Mouse (Mus musculus): ENCODE results near the gene Serpina1a. TPM values are rescaled to one million over a fixed set of nuclear protein-coding genes. Genes with fewer than 3 reads are reported as not detected.
"Not testable (repeated sequence)": the region's sequence is repeated elsewhere in the genome, so short reads cannot be mapped to it uniquely, and the experiment has no call there.

Gene Serpina1a
- not detected in 2 replicates for polyA plus RNA-seq (2016; fragmentation: Nextera tagmentation; extraction: Ambion mirVana)

GRCm38 (mm10) chr12:103863101-103863974, at the start of gene Serpina1a:
Gene Serpina1a, minus strand, starts transcription at chr12:103863562.
- not testable (repeated sequence) for H3K9me3 ChIP-seq; H3K27ac ChIP-seq; H3K4me3 ChIP-seq; H3K27me3 ChIP-seq; H3K36me3 ChIP-seq; H3K4me1 ChIP-seq; ATAC-seq (ENCODE audit: insufficient number of reproducible peaks, insufficient read depth, low FRiP score, low TSS enrichment); H3K9ac ChIP-seq; H3K4me2 ChIP-seq (replicated peaks)
- 82% methylated on average over 9 of the region's 9 CpGs for WGBS

GRCm38 (mm10) chr12:103909181-103909580, 45.8 kb upstream of the Serpina1a start:
- not testable (repeated sequence) for H3K4me2 ChIP-seq (replicated peaks); H3K27ac ChIP-seq; H3K9me3 ChIP-seq; H3K4me1 ChIP-seq; ATAC-seq (ENCODE audit: insufficient number of reproducible peaks, insufficient read depth, low FRiP score, low TSS enrichment); H3K36me3 ChIP-seq; H3K27me3 ChIP-seq; H3K9ac ChIP-seq; H3K4me3 ChIP-seq
- 93% methylated on average over 12 of the region's 16 CpGs for WGBS

DNA sequence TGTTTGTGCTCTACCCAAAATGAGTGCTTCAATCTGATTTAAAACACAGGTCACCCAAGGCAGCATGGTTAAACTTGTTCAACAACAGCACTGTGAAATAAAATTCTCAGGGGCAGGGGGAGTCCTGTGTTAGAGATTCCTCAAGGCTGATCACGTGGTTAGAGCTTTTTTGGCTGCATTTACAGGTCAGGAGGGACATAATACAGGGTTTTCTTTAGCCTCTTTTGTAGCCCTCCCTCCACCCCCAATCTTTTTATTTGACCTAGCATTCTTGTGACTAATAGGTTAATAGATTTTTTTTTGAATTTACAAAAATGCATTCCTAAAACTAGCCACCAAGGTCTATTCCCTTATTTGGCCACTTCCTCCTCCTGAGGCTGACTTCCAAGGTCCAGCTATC, 44.4 kb upstream of the Serpina1a start:
- not testable (repeated sequence) for H3K9me3 ChIP-seq; H3K36me3 ChIP-seq; H3K4me2 ChIP-seq (replicated peaks); H3K27me3 ChIP-seq; H3K4me1 ChIP-seq; ATAC-seq (ENCODE audit: insufficient number of reproducible peaks, insufficient read depth, low FRiP score, low TSS enrichment); H3K9ac ChIP-seq; H3K4me3 ChIP-seq; H3K27ac ChIP-seq
- 31% methylated on average over 1 of the region's 1 CpGs for WGBS

- not testable (repeated sequence) for H3K36me3 ChIP-seq; H3K27me3 ChIP-seq; H3K4me2 ChIP-seq (replicated peaks); H3K9me3 ChIP-seq; ATAC-seq (ENCODE audit: insufficient number of reproducible peaks, insufficient read depth, low FRiP score, low TSS enrichment); H3K4me1 ChIP-seq; H3K9ac ChIP-seq; H3K4me3 ChIP-seq; H3K27ac ChIP-seq
- 84% methylated on average over 4 of the region's 4 CpGs for WGBS
Measured at GRCm38 (mm10) chr12:103904837-103905340, 41.5 kb upstream of the Serpina1a start, which contains the start of gene Serpina1c. Gene Serpina1c, minus strand, starts transcription at chr12:103904887.

DNA sequence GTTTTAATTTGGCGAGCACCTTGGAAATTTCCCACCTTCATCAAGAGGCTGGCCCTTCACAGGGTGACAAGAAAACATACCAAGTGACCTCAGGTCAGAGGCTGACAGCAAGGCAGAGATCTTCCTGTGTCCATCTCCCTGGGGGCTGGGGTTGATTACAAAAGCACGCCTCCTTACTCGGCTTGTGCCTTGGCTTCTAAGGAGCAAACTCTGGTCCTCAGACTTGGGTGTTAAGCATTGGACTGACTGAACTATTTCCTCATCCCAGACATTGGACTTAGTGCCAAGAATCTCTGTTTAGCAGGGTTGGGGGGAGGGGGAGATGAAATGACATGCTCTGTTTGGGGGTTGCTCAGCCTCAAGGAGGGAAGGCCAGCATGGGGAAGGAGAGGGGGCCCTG, 38.6 kb upstream of the Serpina1a start:
- H3K4me3 ChIP-seq; H3K4me1 ChIP-seq; H3K36me3 ChIP-seq; H3K9me3 ChIP-seq; H3K4me2 ChIP-seq (replicated peaks); H3K27ac ChIP-seq; ATAC-seq (ENCODE audit: insufficient number of reproducible peaks, insufficient read depth, low FRiP score, low TSS enrichment); H3K9ac ChIP-seq; H3K27me3 ChIP-seq: not testable (repeated sequence)
- 86% methylated on average over 3 of the region's 3 CpGs for WGBS

DNA sequence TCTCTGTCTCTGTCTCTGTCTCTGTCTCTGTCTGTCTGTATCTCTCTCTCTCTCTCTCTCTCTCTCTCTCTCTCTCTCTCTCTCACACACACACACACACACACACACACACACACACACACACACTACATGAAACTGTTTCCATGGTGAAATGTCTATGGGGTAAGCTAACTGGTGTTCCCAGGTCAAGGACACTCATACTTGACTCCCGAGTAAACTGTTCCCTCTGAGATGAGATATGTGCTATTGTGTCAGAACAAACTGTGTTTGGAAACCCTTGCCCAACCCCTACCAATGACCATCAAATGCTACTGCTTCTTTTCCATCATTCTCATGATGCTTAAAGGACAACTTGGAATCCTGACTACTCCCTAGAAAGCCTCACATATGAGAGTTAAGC, 3.5 kb upstream of the Serpina1a start:
- not testable (repeated sequence) for H3K4me1 ChIP-seq; H3K36me3 ChIP-seq; H3K27ac ChIP-seq; H3K27me3 ChIP-seq; ATAC-seq (ENCODE audit: insufficient number of reproducible peaks, insufficient read depth, low FRiP score, low TSS enrichment); H3K4me2 ChIP-seq (replicated peaks); H3K4me3 ChIP-seq; H3K9me3 ChIP-seq; H3K9ac ChIP-seq
- WGBS = 74% methylated on average over 1 of the region's 1 CpGs

- Histone ChIP-seq H3K4me1 (no peaks in the 10 kb centered on the region), H3K36me3 (no peaks in the 10 kb centered on the region), H3K27me3 (no peaks in the 10 kb centered on the region), H3K9me3 (no peaks in the 10 kb centered on the region), H3K4me2 (replicated peaks) (no peak overlapping the region), H3K27ac (no peak overlapping the region), H3K9ac (no peak overlapping the region), H3K4me3 (no peak overlapping the region)
- 64% methylated on average over 3 of the region's 3 CpGs for WGBS
- no peak for ATAC-seq (ENCODE audit: insufficient number of reproducible peaks, insufficient read depth, low FRiP score, low TSS enrichment)
Measured at GRCm38 (mm10) chr12:103860976-103861375, 2.4 kb downstream of the Serpina1a start.

GRCm38 (mm10) chr12:103860571-103860970, 2.8 kb downstream of the Serpina1a start:
- WGBS = 84% methylated on average over 3 of the region's 4 CpGs
- not testable (repeated sequence) for H3K4me2 ChIP-seq (replicated peaks)

GRCm38 (mm10) chr12:103859584-103859983, 3.8 kb downstream of the Serpina1a start:
- H3K9ac ChIP-seq; H3K27ac ChIP-seq; ATAC-seq (ENCODE audit: insufficient number of reproducible peaks, insufficient read depth, low FRiP score, low TSS enrichment); H3K4me1 ChIP-seq; H3K36me3 ChIP-seq; H3K4me3 ChIP-seq; H3K4me2 ChIP-seq (replicated peaks); H3K27me3 ChIP-seq; H3K9me3 ChIP-seq: not testable (repeated sequence)
- 67% methylated on average over 3 of the region's 3 CpGs for WGBS

More at GRCm38 (mm10) chr12:103860571-103860970, 2.8 kb downstream of the Serpina1a start:
- not testable (repeated sequence) for H3K9me3 ChIP-seq; H3K4me3 ChIP-seq; H3K27ac ChIP-seq; H3K36me3 ChIP-seq; H3K4me1 ChIP-seq; H3K9ac ChIP-seq; ATAC-seq (ENCODE audit: insufficient number of reproducible peaks, insufficient read depth, low FRiP score, low TSS enrichment); H3K27me3 ChIP-seq

GRCm38 (mm10) chr12:103853032-103853431, 10.3 kb downstream of the Serpina1a start:
- not testable (repeated sequence) for H3K9me3 ChIP-seq; H3K9ac ChIP-seq; ATAC-seq (ENCODE audit: insufficient number of reproducible peaks, insufficient read depth, low FRiP score, low TSS enrichment); H3K27me3 ChIP-seq; H3K4me3 ChIP-seq; H3K4me2 ChIP-seq (replicated peaks); H3K27ac ChIP-seq; H3K4me1 ChIP-seq; H3K36me3 ChIP-seq
- WGBS = 75% methylated on average over 2 of the region's 2 CpGs

DNA sequence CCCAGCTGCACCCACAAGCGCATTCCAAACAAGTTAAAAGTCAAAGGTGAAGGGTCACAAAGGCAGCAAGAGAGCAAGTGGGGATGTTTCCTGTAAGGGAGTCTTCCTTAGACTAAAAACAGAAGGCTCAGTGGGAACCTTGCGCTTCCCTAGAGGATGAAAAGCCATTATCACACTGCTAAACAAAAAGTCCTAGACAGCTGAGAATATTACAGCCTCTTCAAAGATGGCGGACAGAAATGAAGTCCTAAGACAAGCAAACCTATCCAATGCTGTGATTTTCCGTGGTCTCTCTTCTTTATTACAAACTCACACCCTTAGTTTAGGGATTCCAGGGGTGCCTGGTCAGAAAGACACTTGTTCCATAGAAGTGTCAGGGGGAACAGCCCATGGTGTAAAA, 33.1 kb downstream of the Serpina1a start, which contains the start of gene Serpina1b:
TSS of gene Serpina1b (minus strand) at position 101 of the 400 bp plus-strand sequence.
- not testable (repeated sequence) for H3K9ac ChIP-seq; H3K27ac ChIP-seq; H3K36me3 ChIP-seq; H3K4me3 ChIP-seq; H3K27me3 ChIP-seq; ATAC-seq (ENCODE audit: insufficient number of reproducible peaks, insufficient read depth, low FRiP score, low TSS enrichment); H3K4me2 ChIP-seq (replicated peaks); H3K9me3 ChIP-seq; H3K4me1 ChIP-seq
- 76% methylated on average over 4 of the region's 4 CpGs for WGBS

GRCm38 (mm10) chr12:103827661-103828372, 35.5 kb downstream of the Serpina1a start:
- not testable (repeated sequence) for H3K4me2 ChIP-seq (replicated peaks); H3K9me3 ChIP-seq; H3K4me1 ChIP-seq; H3K9ac ChIP-seq; H3K27me3 ChIP-seq; H3K27ac ChIP-seq; ATAC-seq (ENCODE audit: insufficient number of reproducible peaks, insufficient read depth, low FRiP score, low TSS enrichment); H3K36me3 ChIP-seq; H3K4me3 ChIP-seq
- WGBS = 86% methylated on average over 6 of the region's 6 CpGs

All from embryonic facial prominence, embryonic 12.5 days (tissue).